Mouse (Mus musculus): Measurements from ENCODE around the gene Ahcy.

The Ahcy gene

DNA sequence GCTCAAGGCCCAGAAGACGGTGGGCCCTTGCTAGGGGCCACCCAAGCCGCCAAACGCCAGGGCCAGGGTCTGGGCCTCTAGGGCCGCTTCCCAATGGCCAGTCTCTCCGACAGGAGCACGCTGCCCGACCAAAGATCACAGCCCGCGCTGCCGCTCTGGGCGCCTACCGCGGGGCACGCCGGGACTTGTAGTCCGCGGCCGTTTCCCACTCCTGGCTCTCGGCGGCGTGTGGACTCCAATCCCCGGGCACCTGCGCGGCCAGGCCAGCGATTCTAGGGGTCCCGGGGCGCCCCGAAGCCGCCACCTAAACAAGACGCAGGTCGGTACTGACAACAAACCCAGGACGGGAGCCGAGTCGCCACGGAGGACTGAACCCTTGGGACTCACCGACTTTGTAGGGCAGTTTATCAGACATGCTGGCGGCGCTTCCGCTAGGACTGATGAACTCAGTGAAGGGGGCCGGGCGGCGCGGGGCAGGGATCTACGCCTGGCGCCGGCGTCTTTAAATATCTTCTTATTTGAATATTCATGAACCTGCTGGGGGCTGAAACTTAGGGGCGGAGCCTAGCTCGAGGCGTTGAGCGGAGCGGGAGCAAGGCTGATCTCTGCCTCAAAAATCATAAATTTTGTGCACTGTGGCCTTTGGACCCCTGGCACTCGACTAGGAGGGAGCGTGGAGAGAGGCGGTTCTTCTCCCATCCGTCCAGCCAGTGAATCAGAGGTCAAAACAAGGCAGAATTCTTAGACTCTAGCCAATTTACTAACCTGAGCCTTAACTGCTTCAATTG lies at the start of gene Ahcy:
Ahcy (minus strand) TSS at position 520 of the 788 bp plus-strand sequence.
- peak; percentile 79 to 86 for DNase-seq (ENCODE audit: low spot score in 2 of 2)

DNA sequence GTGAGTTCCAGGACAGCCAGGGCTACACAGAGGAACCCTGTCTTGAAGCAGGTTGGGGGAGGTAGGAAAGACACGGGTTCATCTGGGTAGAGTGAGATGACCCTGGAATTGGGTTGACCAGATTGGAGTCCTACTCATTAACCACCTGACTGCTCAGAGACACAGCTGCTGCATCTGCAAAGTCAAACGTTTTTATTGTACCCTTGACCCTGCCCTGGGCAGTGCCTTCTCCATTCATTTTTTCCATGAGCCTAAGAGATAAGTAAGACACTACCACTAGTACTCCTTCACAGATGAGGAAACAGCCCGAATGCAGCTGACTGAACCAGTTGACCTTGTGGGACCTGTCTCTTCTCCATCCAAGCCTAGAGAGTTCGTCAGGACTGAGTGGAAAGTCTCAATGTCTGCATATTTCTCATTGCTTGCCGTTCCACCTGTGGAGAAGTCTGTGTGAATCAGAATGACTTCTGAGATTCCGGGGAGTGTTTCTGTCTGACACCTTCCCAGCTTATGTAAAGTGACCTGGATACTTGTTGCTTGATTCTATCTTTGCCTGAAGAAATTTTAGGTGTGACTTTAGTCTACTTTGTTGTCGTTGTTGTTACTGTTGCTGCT lies 41.0 kb upstream of the Ahcy start:
- no peak for DNase-seq (ENCODE audit: low spot score in 2 of 2)

DNA sequence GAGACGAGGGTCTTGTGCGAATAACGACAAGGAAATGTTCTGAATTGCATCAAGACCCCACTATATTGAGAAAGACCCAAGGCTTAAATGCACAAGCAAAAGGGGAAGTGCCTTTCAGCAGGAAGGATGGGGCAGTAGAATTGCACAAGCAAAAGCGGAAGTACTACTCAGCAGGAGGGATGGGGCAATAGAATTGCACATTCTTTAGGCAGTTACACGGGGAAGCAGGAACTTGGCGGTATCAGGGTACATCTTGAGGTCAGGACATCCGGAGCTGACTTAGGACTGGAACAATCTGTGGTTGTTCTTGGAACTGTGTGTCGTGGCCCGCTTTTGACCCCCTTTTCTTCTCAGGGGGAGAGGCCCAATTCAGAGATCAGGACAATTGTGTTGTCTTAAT lies 33.0 kb upstream of the Ahcy start:
- peak; percentile 9 to 14 for DNase-seq (ENCODE audit: low spot score in 2 of 2)

DNA sequence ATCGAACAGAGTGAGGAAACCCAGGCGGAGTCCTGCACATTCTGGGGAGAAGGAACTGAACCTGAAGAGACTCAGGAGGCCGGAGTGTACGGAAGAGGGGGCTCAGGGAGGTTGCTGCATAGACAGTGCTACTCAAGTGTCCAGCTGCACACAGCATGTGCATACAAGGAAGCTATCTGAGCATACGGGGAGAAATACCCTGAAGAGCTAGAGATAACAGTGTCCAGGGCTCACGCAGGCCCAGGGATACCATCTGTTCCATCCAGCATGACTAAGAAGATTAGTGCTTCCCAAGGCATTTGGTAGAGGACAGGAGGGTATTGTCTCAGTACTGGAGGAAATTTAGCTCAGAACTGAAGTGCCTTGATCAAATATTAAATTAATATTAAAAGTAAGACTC lies 29.3 kb upstream of the Ahcy start:
- no peak for DNase-seq (ENCODE audit: low spot score in 2 of 2)

DNA sequence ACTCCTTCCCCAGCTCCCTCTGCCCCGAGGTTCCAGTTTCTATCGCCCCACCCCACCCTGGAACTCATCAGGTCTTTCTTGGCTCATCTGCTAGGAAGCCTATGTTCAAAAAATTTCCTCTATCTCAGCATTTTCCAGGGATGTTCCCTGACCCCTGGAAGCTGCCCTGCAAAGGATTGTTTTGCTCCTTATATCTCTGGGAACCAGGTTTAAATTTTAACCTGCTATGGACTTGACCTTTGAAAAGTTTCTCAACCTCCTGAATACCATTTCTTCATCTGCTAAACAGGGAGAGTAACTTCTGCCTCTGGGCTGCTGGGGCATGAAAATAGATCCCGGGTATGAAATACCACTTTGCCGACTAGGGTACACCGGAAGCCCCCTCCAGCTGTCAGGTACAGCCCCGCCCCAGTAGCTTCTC lies 27.5 kb upstream of the Ahcy start:
- no peak for DNase-seq (ENCODE audit: low spot score in 2 of 2)

DNA sequence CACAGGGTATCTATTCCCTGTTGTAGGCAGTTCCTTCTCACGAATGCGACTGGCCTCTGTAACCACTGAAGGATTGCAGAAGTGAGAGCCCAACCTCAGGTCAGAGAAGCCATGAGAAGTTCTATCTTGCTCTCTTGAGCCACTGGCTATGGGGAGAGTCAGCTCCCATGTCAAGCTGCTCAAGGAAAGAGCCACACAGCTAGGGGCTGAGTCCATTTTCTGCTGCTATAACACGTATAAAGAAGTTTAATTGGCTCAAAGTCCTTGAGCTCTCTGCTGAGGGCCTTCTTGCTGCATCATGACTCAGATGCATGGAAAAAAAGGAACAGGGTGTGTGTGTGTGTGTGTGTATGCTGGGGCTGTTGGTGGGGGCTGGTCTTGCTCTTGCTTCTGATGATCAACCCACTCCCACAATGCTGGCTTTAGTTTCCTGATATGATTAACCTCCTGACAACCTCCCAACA lies 26.5 kb upstream of the Ahcy start:
- DNase-seq (ENCODE audit: low spot score in 2 of 2): no peak

DNA sequence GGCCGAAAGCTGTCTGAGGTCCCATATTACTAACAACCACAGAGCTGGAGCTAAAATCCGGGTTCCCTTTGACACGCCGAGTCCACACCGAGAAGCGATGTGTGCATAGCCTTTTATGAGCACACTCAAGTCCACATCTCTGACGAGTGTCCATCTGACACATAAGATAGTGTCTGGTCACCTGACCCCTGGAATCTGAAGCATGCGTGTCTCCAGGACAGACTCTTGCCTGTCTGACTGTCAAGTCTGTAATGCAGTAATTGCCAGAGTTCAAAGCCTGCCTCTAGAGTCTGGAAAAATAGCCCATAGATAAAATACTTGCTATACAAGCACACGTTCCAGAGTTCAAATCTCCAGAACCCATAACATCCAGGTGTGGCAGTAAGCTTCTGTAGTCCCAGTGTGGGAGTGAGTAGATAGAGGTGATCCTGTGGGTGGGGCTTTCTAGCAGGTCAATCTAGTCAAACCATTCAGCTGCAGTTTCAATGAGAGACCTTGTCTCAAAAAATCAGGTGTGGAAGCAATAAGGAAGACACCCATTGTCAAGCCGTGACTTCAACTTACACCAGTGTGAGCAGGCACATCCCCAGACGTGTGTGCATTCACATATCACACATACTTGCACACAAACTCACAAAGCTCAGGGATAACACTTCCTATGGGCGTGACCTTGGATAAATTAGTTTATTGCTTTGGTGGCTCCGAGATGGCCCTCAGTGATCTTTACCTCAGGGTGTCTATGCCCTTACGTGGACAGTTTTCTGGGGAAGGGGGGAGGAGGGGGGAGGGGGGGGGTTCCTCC lies 25.9 kb upstream of the Ahcy start:
- DNase-seq (ENCODE audit: low spot score in 2 of 2): no peak

DNA sequence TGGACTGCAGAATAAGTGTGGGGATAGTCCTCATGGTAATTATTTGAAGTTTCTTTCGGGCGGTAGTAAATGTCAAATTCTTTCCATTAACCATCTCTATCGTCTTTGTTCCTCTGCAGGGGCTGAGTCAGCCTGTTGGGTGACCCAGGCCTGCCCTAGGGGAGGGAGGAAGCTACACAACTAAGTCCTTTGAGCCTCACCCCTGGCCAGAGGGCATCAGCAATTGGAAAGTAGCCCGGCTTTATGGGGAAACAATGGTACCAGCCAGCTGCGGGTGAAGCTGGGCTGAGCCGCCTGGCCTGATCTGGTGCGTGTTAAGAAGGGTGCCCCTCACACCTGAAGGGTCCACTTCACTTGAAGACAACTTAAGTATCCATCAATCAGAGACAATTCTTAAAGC lies 25.1 kb upstream of the Ahcy start:
- no peak for DNase-seq (ENCODE audit: low spot score in 2 of 2)

DNA sequence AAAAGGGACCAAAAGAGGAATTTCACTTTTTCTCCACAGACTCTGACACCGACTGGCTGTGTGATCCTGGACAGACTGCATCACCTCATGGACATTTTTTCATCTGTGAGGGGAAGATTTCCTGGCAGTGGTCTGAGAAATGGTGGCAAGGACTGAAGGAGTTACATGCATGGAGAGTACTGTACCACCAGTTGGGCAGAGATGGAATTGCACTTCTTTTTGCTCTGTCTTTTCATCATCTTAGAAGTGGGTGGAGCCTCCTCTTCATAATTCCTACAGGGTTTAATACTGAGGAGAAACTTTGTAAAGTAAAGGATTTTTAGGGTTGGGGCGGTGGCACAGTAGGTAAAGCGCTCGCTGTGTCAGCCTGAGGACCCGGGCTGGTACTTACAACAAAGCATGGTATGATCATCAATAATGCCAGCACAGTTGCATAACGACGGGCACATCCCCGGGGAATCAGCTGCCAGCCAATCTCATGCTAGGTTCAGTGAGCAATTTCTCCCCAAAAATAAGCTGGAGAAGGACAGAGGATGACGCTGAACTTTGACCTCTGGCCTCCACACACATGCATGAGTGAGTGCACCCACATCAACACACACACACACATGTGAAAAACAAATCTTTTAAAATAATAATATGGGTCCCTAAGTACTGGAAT lies 24.6 kb upstream of the Ahcy start:
- no peak for DNase-seq (ENCODE audit: low spot score in 2 of 2)

DNA sequence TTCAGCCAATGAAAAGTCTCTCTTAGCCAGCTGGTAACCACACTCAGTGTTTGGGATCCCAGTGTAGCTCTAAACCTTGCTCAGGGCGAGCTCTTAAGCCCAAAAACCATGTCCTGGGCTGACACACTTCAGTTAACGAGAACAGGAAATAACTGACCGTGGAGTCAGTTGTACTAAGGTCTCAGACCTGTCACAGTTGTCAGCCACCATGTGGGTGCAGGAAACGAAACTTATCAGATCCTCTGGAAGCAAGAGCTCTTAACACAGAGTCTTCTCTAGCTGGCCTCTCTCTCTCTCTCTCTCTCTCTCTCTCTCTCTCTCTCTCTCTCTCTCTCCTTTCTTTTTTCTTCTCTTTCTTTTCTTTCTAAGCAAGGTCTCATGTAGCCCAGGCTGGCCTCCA lies 19.1 kb upstream of the Ahcy start:
- DNase-seq (ENCODE audit: low spot score in 2 of 2): no peak

DNA sequence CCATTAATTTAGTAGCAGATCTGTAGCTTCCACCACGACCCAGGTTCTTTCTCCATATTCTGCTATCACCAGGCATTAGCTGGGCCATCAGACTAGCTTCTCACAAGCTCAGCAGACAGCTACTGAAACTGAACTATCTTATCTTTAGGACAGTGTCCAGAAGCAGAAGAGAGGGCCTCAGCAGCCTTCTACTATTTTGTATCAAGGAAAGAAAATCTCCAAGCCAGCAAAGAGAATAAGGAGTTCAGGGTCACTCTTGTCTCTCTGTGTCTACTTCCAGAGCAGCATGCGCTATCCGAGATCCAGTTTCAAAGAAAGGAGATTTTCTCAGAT lies 17.4 kb upstream of the Ahcy start:
- no peak for DNase-seq (ENCODE audit: low spot score in 2 of 2)

DNA sequence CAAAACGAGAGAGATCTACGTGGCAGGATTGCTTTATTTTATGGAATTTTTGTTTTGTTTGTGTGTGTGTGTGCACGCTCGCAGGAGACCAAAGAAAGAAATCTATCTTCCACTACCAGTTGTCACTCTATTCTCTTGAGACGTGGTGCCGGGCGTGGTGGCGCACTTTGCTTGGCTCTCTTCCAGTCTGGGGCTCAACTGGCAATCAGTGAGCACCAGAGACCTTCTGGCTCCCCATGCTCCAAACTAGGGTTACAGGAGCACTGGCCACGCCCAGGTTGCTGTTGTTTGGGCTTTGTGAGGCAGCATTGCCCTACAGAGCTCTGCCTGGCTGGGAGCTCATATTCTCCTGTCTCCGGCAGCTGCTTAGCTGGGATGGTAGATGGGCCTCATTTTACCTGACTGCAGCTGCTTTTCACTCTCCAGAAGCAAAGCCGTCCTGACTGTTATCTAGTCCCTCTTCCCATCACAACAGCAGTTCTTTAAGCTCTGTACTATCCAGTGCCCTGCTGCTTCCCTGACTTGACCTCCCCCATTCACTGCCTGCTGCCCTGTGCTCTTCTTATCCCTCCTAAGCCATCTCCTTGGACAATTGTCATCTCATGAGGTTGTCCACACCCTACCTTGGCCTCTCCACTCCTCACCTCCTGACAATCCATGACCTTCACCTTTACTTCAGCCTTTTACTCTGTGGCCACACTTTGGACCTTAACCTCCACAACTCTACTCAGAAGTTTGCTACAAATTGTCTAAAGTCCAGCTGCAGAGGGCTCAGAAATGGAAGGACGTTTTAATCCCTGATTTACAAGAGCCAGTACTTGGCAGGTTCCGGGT lies 16.8 kb upstream of the Ahcy start:
- no peak for DNase-seq (ENCODE audit: low spot score in 2 of 2)

DNA sequence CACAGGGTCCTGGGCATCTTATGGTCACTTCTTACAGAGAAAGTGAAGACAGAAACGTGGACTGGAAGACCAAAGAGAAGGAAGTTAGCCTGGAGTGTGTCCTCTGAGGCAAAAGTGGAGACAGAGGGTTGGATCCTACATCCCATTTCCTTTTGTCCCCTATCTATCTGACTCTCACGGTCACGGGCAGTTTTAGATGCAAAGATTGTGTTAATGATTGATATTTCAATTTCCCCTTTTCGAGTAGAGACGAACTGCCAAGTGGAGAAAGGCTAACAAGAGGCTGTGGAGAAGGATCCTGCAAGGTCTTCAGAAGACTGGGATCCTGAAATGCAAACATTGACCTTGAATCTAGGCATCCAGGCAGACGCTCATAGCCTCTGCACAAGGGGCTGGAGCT lies 14.0 kb upstream of the Ahcy start:
- no peak for DNase-seq (ENCODE audit: low spot score in 2 of 2)

DNA sequence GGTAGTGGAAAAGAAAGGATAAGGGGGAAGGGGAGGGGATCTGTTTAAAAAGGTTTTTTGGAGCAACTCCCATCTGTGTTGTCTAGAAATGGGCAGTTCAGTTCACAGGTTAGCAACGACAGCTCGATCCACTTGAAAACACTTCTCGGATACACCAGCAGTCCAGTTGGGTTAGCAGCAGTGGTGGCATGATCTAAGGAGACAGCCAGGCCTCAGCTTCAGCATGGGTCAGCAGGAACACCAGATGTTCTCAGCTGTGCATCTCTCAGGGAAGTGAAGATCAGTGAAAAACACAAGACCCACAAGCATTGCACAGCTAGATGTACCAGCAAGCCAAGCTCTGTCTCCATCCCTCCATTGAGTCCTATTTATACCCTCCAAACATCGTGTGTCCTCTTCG lies 12.0 kb upstream of the Ahcy start:
- DNase-seq (ENCODE audit: low spot score in 2 of 2): no peak

DNA sequence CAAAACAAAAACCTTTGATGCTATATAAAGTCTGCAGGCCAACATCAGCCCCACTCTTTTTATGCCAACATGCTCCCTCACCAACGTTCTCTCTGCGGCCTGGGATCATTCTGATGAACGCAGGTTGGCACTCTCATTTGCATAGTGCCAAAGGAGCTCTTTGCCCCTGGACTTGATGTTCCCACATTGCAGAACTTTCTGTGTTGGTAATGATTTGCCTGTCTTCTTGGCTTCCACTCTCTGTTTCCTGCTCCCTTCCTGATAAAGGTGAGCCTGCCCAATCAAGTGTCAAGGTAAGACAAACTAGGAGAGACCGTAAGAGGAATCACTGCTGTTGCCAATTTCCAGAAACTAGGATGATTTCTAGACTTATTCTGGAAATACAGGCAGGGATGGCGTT lies 10.2 kb upstream of the Ahcy start:
- no peak for DNase-seq (ENCODE audit: low spot score in 2 of 2)

DNA sequence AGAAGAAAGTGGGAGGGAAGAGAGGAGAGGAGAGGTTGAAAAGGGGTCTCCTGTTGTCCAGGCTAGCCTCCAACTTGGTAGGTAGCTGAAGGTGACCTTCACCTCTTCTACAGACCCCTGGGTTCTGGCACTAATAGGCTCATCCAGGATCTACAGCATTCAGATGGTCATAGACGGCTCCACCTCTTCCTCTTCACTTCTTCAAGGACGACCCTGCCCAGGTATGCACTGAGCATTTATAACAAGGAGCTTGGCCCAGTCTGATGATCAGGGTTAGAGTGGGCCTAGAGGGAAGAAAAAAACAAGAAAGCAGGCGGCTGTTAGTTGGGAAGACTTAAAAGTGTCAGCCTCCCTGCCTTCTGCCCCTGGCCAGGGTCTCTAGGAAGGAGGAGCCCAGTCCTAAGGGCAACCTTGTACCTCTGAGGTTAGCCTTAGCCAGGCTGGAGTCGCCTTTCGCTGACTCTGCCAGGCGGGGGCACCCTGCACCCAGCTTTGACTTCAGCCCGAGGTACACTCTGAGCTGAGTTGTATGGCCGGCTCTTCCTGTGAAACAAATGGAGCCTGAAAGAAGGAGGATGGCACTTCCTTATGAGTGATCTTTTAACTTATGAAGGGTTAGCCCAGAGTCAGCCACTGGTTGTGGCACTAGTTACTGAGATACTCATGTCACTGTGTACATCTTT lies 8.0 kb upstream of the Ahcy start:
- DNase-seq (ENCODE audit: low spot score in 2 of 2): peak; percentile 52 to 67

DNA sequence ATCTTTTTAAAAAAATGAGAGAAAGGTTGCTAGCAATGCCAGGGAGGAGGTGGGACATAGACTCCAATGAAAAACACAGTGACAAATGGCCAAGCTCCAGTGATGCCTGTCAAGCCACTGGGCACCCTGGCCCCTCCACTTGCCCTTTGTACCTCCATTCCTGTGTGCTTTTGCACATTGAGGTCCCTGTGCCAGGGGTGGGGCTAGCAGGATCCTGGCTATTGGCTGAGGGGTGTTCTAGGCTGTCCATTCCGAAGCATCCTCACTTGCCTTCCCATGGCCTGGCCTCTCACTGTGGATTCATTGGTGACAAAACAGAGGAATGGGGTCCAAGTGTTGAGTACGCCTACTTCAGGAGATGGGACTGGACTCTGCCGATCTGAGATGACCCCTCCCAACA lies 6.8 kb upstream of the Ahcy start:
- DNase-seq (ENCODE audit: low spot score in 2 of 2): no peak

DNA sequence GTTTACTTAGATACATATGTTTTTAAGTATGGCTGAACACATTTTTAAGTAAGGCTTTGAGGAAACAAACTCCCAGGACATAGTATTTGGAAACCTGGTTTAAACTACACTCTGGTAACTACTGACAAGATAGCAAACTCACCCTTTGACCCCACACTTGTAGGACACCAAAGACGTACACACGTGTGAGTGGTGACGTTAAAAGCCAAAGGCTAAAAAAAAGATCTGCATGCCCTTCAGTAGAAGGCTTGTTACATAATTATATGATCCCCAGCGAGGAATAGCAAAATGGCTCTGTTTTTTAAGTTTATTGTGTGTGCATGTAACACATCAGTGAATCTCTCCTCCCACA lies 5.9 kb upstream of the Ahcy start:
- no peak for DNase-seq (ENCODE audit: low spot score in 2 of 2)

DNA sequence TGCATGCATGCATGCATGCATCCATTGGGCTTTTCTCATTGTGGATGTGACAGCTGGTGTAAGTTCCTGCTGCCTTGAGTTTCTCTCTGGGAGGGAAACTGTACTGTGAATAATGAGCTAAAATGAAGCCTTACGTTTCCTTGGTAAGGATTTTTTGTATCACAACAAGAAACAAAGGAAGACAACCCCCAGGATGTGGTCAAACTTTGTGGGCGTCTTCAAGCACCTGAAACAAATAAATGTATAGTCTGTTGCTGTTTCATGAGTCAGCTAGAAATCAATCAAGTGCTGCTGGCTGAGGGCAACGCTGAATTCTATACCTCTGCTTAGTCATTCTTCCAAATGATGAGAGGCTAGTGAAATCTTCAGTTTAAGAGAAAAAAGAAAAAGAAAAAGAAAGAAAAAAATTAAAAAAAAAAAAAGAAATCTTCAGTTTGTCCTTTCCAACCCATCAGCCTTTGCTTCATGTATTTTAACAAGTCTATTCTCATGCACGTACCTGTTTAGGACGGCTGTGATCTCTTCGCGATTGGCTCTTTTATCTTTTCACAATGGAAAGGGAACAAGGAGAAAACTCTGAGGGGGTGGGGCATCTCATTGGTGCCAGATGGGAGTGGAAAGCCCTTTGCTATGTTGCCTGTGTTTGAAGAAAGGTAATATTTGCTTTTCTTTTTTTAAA lies 5.3 kb upstream of the Ahcy start:
- DNase-seq (ENCODE audit: low spot score in 2 of 2): peak; percentile 21 to 27

DNA sequence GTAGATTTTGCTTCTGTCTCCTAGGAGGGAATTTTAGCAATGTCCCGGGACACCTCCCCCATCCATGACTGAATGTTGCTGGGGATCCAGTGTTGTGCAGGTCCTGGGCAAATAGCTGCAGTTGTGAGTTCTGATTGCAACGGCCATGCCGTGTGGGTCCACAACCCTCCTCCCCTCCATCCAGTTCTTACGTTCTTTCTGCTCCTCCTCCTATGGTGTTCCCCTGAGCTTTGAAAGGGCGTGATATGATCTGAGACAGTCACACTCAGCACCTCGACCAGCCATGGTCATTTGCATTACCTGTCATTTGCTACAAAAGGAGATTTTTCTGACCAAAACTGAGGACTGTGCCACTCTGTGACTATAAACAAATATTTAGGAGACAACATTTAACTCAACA lies 1.4 kb upstream of the Ahcy start:
- no peak for DNase-seq (ENCODE audit: low spot score in 2 of 2)

Measured in natural killer cell, adult 2 months (primary cell).